Mouse (Mus musculus) activated CD4-positive, CD25-positive, alpha-beta regulatory T cell (primary cell): ENCODE measurements around the gene Tnfrsf26. TPM values are rescaled to one million over a fixed set of nuclear protein-coding genes. Genes with fewer than 3 reads are reported as not detected.

Experiments used
- polyA plus RNA-seq, 2 experiments: library from polyadenylated mRNA; unstranded; fragments of 100-300 nt; shearing (Covaris generic); gene quantifications; one replicate each; pipeline ENCODE4 v1.2.1; 2017

The Tnfrsf26 gene
- 10 to 100 TPM; 19.5 to 21.8 TPM for polyA plus RNA-seq

GRCm38 (mm10) chr7:143628540-143628939, at the start of gene Tnfrsf26:
Gene Tnfrsf26, minus strand, starts transcription at chr7:143628722.

DNA sequence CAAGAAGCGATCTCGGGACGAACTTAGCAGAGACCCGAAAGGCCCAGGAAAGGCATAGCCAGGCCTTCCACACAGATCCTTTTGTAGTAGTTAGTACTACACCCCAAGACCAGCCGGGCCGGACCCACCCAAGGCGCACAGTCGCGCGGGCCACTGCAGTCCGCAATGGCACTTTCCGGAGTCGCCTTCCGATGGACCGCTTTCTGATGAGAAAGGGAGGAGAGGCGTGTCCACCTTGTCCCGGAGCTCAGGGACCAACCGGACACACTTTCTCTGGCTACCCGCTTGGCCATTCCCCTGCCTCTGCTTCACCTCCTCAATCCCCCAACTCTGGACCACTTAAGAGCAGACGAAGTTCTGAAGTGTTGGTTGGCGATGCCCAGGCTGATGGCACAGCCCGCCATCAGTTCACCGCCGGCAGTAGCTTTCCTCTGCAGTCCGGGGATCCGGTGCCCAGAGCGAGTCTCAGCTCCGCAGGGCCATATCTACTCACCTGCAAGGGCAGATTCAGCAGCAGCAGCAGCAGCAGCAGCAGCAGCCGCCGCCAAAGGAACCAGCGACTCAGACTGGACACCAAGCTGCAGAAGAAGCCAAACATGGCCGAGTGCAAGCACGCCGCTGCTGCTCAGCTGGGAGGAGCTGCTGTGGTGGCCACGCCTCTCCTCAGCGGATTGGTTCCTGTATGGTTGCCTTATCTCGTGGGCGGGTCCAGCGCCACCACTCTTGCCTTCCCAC, 20.7 kb upstream of the Tnfrsf26 start, which contains the start of gene Tnfrsf22:
TSS of gene Tnfrsf22 (minus strand) at position 628 of the 735 bp plus-strand sequence.

GRCm38 (mm10) chr7:143599428-143600230, 28.9 kb downstream of the Tnfrsf26 start, which contains the start of gene Cars:
Gene Cars, minus strand, starts transcription at chr7:143600090.

Other genes starting within 250 kb of the Tnfrsf26 start
- 1 to 10 TPM; 4.1 to 5.0 TPM for gene Cdkn1c, start 167.7 kb downstream of the Tnfrsf26 start, polyA plus RNA-seq
- gene Slc22a18, start 155.0 kb downstream of the Tnfrsf26 start, polyA plus RNA-seq, result under 1 TPM; 0.48 to 0.49 TPM
- gene Phlda2, start 125.6 kb downstream of the Tnfrsf26 start, polyA plus RNA-seq, result not detected
- 100 to 1,000 TPM; 265 to 278 TPM for gene Nap1l4, start 79.6 kb downstream of the Tnfrsf26 start, polyA plus RNA-seq
- 10 to 100 TPM; 37.1 to 39.0 TPM for gene Cars, start 28.6 kb downstream of the Tnfrsf26 start, polyA plus RNA-seq
- 10 to 100 TPM; 11.6 to 16.9 TPM for gene Tnfrsf22, start 20.9 kb upstream of the Tnfrsf26 start, polyA plus RNA-seq
- gene Tnfrsf23, start 57.1 kb upstream of the Tnfrsf26 start, polyA plus RNA-seq, result 1 to 10 TPM; 3.3 to 3.7 TPM
- gene Osbpl5, start 128.3 kb upstream of the Tnfrsf26 start, polyA plus RNA-seq, result 10 to 100 TPM; 17.8 to 36.0 TPM
- gene Mrgprg, start 138.3 kb upstream of the Tnfrsf26 start, polyA plus RNA-seq, result not detected
- gene Mrgpre, start 155.8 kb upstream of the Tnfrsf26 start, polyA plus RNA-seq, result 10 to 100 TPM in 1 of 2 experiments, 1 to 10 TPM in 1; 2.1 to 12.5 TPM
- gene Nadsyn1, start 194.1 kb upstream of the Tnfrsf26 start, polyA plus RNA-seq, result 10 to 100 TPM in 1 of 2 experiments, 1 to 10 TPM in 1; 6.1 to 12.7 TPM
- 10 to 100 TPM; 41.9 to 44.1 TPM for gene Dhcr7, start 194.4 kb upstream of the Tnfrsf26 start, polyA plus RNA-seq
- gene Gm498, start 238.1 kb upstream of the Tnfrsf26 start, polyA plus RNA-seq, result under 1 TPM in 1 of 2 experiments, not detected in 1; 0.16 TPM